Mouse (Mus musculus): ENCODE results near the gene Sgf29.
"Not testable (repeated sequence)": the region's sequence is repeated elsewhere in the genome, so short reads cannot be mapped to it uniquely, and the experiment has no call there.

Gene Sgf29

DNA sequence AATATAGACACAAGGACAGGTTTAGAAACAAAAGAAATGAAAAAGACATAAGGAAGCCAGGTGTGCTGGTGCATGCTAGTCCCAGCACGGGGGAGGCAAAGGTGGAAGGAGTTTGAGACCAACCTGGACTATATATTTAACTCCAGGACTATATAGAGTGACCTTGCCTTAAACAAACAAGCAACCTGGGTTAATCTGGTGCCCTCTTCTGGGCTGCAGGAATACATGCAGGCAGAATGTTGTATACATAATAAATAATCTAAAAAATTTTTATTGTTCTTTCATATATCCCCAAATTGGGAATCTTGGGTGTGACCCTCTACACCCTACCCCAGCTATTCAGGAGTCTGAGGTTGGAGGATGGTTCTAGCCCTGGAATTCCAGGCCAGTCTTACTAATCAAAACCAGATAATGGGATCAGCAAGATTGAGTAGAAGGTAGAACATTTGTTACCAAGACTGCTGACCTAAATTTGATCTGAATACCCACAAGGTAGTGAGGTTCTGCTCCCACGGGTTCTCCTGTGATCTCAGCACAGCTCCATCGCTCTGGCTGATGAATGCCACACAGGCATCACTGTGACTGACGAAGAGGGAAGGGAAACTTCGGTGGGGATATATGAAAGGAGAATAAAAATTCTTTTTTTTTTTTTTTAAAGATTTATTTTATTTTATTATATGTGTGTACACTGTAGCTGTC, 6.4 kb upstream of the Sgf29 start:
- DNase-seq = no peak

DNA sequence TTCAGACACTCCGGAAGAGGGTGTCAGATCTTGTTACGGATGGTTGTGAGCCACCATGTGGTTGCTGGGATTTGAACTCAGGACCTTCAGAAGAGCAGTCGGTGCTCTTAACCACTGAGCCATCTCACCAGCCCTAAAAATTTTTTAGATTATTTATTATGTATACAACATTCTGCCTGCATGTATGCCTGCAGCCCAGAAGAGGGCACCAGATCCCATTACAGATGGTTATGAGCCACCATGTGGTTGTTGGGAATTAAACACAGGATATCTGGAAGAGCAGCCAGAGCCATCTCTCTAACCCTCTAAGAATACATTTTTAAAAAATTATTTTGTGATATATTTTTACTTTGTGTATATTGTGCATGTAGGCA, 5.9 kb upstream of the Sgf29 start:
- peak in 1 of 2 experiments; percentile 46 for DNase-seq

DNA sequence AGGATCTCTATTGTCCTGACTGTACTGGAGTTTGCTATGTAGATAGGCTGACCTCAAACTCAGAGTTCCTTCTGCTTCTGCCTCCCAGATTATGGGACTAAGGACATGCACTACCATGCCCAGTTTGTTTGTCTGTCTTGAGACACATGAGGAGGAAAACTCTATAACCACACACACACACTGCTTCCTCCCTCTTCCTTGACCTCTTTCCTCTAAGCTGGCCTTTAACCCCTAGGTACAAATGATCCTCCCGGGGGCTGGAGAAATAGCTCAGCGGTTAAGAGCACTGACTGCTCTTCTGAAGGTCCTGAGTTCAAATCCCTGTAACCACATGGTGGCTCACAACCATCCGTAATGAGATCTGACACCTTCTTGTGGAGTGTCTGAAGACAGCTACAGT, 4.8 kb upstream of the Sgf29 start:
- DNase-seq = no peak

DNA sequence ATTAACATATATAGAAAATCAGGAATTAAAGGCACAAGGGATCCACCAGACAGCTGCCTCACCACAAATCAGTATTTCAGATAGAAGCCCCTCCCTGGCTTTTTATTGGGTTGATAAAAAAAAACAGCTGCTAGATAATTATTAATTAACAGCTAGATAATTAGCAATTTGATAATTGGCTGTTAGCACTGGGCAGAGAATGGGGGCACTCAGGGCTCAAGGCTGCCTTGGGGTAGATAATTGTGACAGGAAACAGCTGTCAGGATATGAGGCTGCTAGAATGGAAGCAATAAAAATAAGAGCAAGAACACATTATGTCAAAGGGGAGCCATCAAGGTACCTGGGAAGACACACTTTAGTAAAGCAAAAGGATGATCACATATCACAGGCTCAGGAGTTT, 4.2 kb upstream of the Sgf29 start:
- DNase-seq = no peak

DNA sequence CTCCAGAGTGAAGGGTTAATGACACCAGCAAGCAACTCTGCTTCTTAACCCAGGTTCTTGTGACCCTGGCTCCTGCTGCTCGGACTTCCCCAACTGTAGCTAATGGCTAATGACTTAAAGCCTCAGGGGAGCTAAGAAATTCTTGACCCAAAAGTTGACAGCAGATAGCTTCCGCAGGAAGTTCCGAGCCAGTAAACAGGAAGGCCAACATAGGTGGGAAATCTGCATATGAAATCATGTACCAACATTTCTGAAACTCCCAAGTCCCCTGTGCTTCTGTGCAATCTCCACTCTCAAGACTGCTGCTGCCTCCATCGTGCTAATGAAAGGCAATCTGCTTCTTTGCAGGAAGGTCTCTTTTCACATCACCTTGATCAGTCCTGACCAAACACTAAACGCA, 3.4 kb upstream of the Sgf29 start:
- peak; percentile 28 to 49 for DNase-seq

DNA sequence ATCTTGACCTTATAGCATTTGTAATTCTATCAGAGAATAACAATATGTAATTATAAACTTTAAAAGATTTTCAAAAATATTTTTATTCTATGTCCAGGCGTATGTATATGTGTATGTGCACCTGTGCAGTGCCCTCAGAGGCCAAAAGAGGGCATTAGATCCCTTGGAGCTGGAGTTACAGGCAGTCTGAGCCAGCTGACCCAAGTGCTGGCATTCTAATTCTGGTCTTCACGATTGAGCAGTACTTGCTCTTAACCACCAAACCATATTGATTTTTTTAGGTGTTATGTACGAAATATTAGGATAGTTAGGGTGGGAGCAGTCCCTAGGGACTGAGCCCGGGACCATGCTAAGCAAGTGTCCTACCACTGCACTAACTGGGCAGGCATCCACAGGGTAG, 623 bp upstream of the Sgf29 start:
- DNase-seq = no peak

DNA sequence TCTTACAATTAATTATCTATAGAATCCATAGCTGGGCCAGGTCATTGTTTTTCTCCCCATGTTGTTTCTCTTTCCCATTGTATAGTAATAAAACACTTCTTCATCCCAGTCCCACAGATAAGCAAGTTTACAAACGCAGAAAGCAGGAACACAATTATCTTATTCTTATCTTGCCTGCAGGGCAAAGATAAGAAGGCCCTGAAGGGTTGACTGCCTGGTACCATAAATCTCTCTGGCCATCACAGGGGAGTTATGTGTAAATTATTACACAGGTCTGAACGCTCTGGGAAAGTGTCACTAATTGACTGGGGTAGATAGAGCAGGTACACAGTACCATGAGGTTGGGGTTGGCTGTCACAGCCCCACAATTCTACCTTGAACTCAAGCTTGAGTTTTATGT, 1.7 kb downstream of the Sgf29 start:
- DNase-seq = no peak

DNA sequence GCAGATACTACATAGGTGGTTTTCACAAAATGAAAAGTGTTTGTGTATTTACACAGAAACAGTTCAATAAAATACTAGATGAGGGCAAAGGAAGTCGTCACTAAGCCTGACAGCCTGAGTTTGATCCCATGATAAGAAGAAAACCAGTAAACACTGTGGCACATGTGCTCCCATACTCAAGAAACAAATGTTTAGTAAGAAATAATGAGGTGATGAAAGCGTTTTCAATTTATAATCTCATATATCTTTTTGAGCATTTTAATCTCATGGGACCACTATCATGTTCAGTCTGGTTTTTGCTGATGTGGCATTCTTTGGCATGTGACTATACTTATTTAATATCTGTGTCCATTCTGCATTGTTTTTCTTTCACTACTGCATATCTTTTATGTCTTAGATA, 4.9 kb downstream of the Sgf29 start:
- no peak for DNase-seq

DNA sequence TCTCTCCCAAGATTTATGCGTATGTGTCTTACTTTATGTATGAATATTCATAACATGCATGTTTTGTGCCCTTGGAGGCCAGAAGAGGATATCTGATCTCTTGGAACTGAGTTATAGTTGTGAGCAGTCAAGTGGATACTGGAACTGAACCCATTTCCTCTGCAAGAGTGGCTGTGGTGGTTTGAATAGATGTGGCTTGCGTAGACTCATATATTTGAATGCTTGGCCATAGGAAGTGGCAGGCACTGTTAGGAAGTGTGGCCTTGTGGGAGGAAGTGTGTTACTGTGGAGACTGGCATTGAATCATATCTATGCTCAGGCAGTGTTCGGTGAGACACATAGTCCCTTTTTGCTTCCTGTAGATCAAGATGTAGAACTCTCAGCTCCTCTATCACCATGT, 6.6 kb downstream of the Sgf29 start:
- DNase-seq = no peak

DNA sequence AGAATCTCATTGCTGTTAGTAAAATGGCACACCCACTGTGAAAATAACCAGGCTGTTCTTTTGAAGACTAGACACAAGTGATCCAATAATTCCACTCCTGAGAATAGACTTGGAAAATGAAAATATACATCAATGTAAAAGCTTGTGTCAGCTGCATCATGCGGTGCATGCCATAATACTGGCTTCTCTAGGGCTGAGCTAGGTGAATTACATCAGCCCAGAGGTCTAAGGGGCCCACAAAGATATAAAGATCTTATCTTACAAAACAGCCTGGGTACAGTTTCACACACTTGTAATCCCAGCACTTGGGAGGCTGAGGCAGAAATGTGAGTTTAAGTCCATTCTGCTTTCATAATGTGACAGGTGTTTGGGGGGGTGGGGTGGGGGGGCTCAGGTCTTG, 8.4 kb downstream of the Sgf29 start:
- no peak for DNase-seq

DNA sequence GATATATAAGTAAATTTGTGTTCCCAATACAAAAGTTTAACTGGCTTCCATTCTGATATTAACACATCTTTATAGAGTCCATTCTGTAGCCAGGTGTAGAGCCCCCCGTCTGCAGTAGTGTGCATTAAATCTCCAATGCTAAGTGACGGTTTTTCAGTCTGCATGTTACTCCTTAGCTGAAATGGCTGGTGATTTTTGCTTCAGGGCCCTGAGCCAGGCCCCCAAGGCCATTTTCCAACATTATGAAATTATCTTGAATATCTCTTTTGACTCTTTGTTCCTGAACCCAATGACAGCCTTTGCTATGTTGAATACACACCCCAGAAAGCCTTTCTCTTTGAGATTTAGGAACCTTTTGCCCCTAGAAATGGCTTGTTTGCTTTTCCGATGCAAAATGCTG, 10.7 kb downstream of the Sgf29 start:
- no peak for DNase-seq

DNA sequence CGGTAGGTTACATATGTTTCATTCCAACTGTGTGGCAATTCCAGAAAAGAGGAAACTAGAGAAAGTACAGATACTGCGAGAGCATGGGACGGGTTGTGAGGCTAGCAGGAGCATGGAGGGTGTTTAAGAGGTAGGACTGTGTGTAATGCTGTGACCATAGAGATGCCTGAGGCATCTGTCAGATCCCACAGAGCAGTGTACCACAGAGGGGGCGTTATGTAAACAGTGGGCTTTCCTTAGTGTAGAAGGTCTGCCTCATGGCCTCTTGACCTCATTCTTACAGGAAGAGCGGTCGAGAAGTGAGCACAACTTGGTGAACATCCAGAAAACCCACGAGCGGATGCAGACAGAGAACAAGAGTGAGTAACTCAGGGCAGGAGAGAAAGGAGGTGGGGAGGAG, 14.5 kb downstream of the Sgf29 start:
- DNase-seq = no peak

DNA sequence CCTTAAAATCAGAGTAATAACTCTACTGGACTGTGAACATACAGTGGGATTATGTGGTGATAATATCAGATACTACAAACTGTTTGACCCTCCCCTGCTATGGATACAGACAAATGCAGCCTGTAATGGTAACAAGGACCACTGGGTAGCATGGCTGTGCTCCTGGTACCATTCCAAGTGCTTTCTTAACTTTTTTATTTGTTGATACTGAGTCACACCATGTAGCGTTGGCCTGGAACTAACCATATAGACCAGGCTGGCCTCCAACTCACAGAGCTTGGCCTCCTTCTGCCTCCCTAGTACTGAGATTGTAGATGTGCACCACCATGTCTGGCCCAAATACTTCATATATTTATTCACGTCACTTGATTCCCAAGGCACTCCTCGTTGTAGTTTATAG, 16.2 kb downstream of the Sgf29 start:
- DNase-seq = peak in 1 of 2 experiments; percentile 53

DNA sequence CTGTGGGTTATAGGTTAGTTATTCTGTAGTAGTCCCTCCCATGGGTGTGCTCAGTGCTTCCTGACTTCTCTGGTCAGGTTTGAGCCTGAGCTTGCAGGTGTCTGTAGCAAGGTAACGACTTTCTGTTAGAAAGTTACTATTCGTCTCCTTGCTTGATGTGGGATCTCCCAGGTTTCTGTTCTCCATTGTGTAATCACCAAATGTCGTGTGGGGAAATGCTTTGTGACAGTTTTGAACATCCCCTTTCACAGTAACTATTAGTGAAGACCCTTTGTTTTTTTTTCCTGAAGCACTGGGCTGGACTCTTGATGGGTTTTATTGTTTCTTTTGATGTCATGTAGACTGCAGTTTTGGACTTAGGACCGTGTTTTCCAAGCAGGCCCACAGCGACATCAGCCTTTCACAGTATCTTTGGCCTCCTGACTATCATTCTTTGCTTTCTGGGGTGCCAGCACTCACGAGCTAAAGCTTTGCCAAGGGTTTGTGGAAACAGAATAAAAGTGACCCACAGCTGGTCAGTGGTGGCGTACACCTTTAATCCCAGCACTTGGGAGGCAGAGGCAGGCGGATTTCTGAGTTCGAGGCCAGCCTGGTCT, 18.5 kb downstream of the Sgf29 start:
- DNase-seq = no peak

DNA sequence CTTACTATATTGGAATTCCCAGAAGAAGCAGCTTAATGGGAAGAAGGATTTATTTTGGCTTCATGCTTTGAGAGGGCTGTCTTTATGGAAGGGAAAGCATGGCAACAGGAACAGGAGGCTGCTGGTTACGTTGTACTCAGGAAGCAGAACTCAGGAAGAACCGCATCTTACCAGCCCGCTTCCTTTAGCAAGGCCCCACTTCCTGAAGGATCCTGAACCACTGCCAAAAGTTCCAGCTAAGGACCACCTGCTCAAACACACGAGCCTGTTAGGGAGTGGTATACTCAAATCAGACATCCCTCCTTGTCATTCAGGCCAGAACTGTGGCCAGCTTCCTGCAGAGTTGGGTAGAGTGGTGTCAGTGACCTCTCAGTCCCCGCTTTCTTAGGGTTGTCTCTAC, 19.3 kb downstream of the Sgf29 start:
- peak in 1 of 2 experiments; percentile 39 for DNase-seq

DNA sequence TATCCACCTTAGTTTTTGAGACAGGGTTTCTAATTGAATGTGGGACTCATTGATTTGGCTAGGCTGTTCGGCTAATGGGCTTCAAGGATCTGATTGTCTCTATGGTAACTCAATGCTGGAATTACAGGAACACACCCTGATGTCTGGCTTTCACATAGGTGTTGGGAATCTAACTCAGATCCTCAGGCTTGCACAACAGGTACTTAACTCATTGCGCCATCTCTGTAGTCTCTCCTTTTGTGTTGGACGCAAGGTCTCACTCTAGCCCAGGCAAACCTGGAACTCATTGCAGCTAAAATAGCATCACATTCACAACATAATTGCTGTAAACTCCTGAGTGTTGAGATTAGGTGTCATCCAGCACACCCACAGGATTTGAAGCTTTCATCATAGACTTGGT, 21.0 kb downstream of the Sgf29 start:
- DNase-seq = no peak

DNA sequence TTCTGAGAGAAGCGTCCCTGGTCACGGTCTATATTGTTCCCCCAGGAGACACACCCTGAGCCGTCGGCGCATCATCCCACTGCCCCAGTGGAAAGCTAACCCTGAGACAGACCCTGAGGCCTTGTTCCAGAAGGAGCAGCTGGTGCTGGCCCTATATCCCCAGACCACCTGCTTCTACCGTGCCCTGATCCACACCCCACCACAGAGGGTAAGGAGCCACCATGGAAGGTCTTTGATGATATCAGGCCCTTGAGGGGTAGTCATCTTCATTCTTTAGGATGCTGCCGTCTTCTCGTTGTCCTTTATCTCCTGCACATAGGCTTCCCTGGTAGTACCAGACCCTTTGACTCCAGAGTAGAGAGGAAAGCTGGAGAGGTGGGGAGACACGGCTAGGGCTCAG, 23.0 kb downstream of the Sgf29 start:
- DNase-seq = no peak

DNA sequence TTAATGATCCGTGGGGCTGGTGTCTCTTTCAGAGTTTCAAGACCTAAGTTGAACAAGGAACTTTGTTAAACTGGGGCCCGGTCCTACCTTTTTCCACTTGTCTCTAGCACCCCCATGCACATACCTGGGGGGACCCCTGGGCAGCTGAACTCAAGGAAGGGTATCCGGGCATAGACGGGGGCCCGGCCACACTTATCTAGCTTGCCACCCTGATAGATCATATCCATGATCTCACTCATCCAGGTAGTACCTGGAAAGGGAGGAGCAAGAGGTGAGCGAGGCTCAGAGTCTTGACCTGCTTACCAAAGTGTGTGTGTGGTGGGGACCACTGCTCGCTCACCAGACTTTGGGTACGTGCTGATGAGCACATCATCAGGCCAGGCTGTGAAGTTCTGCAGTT, 26.0 kb downstream of the Sgf29 start:
- peak in 1 of 2 experiments; percentile 50 for DNase-seq

DNA sequence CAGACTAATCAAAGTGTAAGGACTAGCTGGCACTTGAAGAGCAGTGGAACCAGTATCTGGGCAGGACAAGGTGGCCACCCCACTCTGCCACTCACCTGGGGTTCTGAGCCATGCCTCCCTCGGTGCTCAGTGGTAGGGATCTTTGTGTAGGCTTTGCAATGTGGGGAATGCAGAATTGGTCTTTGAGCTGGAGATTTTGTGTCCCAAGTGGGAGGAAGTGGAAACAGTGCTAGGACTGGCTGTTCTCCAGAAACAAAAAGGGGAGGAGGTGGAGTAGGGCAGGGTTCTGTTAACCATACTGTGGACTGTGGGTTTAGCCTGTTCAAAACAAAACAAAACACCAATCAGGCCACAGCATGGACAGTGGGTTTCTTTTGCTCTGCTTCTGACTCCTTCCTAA, 27.1 kb downstream of the Sgf29 start, which contains the start of gene Sult1a1:
Sult1a1 (minus strand) TSS at position 226 of the 400 bp plus-strand sequence.
- peak; percentile 75 to 89 for DNase-seq

DNA sequence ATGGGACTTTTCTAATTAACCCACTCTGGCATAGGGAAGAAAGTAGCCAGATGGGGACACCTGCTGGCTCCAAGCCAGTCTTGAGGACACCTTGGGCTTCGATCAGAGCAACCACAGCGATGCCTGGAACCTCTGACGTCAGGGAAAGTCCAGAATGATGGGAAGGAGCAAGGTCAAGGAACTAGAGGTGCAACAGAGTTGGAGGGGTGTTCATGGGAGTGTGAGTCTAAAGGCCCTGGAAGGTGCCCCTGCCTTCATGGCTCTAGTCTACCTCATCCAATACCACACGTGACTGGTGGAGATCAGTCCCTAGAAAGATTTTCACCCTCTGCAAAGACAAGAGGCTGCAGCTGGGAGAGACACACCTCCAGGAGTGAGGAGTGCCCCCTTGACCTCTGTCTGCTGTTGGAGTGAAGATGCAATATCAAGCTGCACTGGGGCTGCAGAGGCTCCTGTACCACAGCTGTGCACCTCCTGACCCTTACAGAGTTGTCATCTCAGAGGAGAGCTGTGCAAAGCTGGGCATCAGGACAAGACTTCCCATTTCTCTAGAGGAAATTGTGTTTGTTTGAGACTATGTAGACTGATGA, 27.6 kb downstream of the Sgf29 start:
- DNase-seq = peak in 1 of 2 experiments; percentile 64

DNA sequence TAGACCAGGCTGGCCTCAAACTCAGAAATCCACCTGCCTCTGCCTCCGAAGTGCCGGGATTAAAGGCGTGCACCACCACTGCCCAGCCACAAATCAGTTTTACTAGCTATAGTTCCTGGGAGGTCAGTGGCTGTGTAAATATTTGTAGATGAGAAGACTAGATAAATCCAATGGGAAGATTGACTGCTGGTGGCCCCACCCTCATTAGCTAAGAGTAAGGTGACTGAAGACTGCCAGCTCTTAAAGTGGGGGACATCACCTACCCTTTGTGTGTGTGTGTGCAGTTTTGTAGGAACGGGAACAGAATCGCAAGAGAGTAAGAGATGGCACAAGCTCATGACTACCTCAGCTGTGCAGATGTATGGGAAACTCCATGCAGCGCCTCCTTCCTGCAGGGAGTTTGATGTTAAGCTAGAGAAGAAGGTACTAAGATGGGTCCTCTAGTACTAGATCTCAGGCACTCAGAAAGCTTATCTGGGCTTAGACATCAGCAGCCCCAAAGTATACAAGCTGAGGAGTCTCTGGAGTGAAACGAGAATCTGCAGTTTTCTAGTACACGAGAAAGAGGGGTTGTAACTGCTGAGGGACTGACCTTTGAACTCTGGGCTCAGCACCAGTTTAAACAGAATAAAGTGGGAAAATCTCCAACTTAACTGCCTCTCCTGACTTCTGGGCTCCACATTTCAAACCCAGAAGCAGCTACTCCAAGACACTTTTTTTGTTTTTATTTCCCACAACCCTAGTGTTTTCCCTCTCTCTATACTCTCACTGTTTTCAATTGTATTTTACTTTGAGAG, 29.6 kb downstream of the Sgf29 start:
- peak; percentile 67 to 72 for DNase-seq

DNA sequence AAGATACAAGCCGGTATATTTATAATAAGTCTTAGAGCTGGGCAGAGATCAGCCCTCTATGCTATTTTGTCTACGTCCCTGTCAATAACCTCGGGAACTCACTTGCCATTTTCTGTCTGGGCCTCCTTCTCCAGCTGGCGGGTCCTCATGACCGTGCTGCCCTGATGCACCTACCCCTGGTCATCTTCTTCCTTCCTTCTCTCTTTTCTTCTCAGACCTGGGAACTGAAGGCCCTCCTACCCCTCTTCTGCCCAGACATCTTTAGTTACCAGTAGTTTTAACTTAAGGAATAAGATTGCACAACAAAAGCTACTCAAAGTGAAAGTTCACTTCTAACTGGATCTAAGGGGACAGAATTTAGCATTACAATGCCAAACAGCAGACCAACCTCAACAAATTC, 30.6 kb downstream of the Sgf29 start:
- DNase-seq = no peak

DNA sequence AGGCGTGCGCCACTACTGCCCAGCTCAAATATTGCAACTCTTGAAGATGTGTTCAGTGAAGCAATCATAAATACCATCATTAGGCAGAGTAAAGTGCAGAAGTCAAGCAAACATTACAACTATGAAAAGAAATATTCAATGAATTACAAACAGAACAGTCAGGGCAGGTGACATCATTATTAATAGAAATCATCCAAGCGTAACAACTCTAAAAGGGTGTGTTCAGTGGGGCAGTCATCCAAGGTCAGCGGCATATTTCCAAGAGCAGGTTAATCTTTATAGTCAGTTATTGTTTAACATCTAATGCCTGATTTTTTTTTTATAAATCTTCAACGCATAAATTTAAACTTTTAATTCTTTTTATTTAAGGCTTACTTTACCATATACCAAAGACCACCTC, 32.1 kb downstream of the Sgf29 start:
- DNase-seq = peak; percentile 71 to 73

DNA sequence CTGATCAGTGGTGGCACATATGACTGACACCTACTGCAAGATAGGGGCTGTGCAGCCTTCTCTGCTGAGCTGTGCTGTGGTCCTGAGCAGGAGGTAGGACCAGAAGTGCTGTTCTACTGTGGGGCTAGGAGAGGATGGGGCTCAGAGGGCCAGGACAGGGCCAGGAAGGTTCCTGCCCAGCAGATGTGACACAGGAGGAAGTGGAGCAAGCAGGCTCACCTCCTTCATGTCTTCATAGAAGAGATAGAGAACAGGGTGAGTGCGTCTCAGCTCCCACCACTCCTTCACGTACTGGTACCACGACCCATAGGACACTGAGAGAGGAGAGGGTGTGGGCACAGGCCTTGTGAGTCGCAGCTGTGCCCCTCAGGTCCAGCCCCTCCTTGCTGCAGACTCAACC, 39.0 kb downstream of the Sgf29 start:
- DNase-seq = not testable (repeated sequence)
